Mouse (Mus musculus): ENCODE results near the gene Csrnp3.

Gene Csrnp3

GRCm38 (mm10) chr2:65870919-65871582, 25.5 kb downstream of the Csrnp3 start:
- in situ Hi-C loops (cut with MboI), result no loop called here

- in situ Hi-C loops (cut with MboI), result no loop called here
Measured at GRCm38 (mm10) chr2:65891590-65891989, 46.0 kb downstream of the Csrnp3 start.

GRCm38 (mm10) chr2:65893241-65893640, 47.7 kb downstream of the Csrnp3 start:
- in situ Hi-C loops (cut with MboI), result no loop called here

GRCm38 (mm10) chr2:65894299-65894698, 48.7 kb downstream of the Csrnp3 start:
- in situ Hi-C loops (cut with MboI), result no loop called here

GRCm38 (mm10) chr2:65896542-65896941, 51.0 kb downstream of the Csrnp3 start:
- in situ Hi-C loops (cut with MboI), result no loop called here

GRCm38 (mm10) chr2:65897084-65897483, 51.5 kb downstream of the Csrnp3 start:
- in situ Hi-C loops (cut with MboI), result no loop called here

GRCm38 (mm10) chr2:65899478-65899877, 53.9 kb downstream of the Csrnp3 start:
- in situ Hi-C loops (cut with MboI), result no loop called here

- in situ Hi-C loops (cut with MboI), result no loop called here
Measured at GRCm38 (mm10) chr2:65908526-65908925, 63.0 kb downstream of the Csrnp3 start.

- in situ Hi-C loops (cut with MboI), result no loop called here
Measured at GRCm38 (mm10) chr2:65909724-65910521, 64.4 kb downstream of the Csrnp3 start.

GRCm38 (mm10) chr2:65915994-65916393, 70.4 kb downstream of the Csrnp3 start:
- in situ Hi-C loops (cut with MboI), result no loop called here

- in situ Hi-C loops (cut with MboI), result no loop called here
Measured at GRCm38 (mm10) chr2:65920651-65921412, 75.3 kb downstream of the Csrnp3 start.

GRCm38 (mm10) chr2:65925363-65925941, 79.9 kb downstream of the Csrnp3 start:
- in situ Hi-C loops (cut with MboI), result no loop called here

- in situ Hi-C loops (cut with MboI), result no loop called here
Measured at GRCm38 (mm10) chr2:65926935-65927708, 81.6 kb downstream of the Csrnp3 start.

GRCm38 (mm10) chr2:65929286-65929685, 83.7 kb downstream of the Csrnp3 start:
- in situ Hi-C loops (cut with MboI), result no loop called here

- in situ Hi-C loops (cut with MboI), result no loop called here
Measured at GRCm38 (mm10) chr2:65929927-65930326, 84.4 kb downstream of the Csrnp3 start.

GRCm38 (mm10) chr2:65931313-65931712, 85.7 kb downstream of the Csrnp3 start:
- in situ Hi-C loops (cut with MboI), result no loop called here

- in situ Hi-C loops (cut with MboI), result no loop called here
Measured at GRCm38 (mm10) chr2:65931841-65932311, 86.3 kb downstream of the Csrnp3 start.

GRCm38 (mm10) chr2:65934099-65934498, 88.5 kb downstream of the Csrnp3 start:
- in situ Hi-C loops (cut with MboI), result no loop called here

- in situ Hi-C loops (cut with MboI), result no loop called here
Measured at GRCm38 (mm10) chr2:65938900-65939299, 93.3 kb downstream of the Csrnp3 start.

GRCm38 (mm10) chr2:65940351-65940750, 94.8 kb downstream of the Csrnp3 start:
- in situ Hi-C loops (cut with MboI), result no loop called here

GRCm38 (mm10) chr2:65942346-65942745, 96.8 kb downstream of the Csrnp3 start:
- in situ Hi-C loops (cut with MboI), result no loop called here
